Mouse (Mus musculus) olfactory bulb, adult 2 months (tissue): ENCODE data around the gene Cilp.

Experiments
- CTCF ChIP-seq: fragments of 200-500 bp; IDR thresholded peaks from 2 replicates; pipeline ENCODE4 v1.5.1; 2012; ENCODE audit warnings: low read depth, mild to moderate bottlenecking, low read length, moderate library complexity; ENCODE audit not compliant: insufficient read depth
- POLR2A ChIP-seq: fragments of 200-500 bp; IDR thresholded peaks from 2 replicates; pipeline ENCODE4 v1.6.1; 2012; ENCODE audit warnings: mild to moderate bottlenecking, low read depth, low read length, moderate library complexity; ENCODE audit not compliant: insufficient read depth

DNA sequence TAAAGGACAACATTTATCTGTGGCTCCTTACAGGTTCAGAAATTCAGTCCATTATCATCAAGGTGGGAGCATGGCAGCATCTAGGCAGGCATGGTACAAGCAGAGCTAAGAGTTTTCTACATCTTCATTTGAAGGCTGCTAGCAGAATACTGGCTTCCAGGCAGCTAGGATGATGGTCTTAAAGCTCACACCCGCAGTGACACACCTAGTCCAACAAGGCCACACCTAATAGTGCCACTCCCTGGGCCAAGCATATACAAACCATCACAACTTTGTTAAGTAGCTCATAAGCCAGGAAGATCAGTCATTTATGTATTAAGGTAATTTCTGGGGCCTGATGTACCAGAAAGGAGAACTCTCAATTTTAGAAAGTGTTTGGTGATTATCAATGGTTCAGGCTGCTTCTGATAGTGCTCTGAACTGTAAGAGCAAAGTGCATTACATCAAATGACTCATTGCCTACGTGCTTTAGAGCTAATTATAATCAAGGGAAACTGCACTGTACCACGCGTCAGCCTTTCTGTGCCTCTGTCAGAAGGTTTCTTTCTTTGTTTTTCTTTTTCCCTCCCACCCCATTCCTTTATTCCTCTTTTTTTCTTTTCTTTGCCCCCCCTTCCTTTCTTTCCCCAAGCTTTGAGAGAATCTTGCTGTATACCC lies 37.5 kb downstream of the Cilp start:
- TF ChIP-seq POLR2A, result no peak
- TF ChIP-seq CTCF, result no peak
